Mouse (Mus musculus) heart, embryonic 13.5 days (tissue): ENCODE measurements around the gene Cckar. TPM values are rescaled to one million over a fixed set of nuclear protein-coding genes. Genes with fewer than 3 reads are reported as not detected.
"Not testable (repeated sequence)": the region's sequence is repeated elsewhere in the genome, so short reads cannot be mapped to it uniquely, and the experiment has no call there.

ENCODE experiments used
- ATAC-seq: fragments of 200-750 bp; cut with Nextera tagmentation; 2 replicates; pipeline ENCODE4 v1.8.0; 2017; ENCODE audit warnings: moderate TSS enrichment; ENCODE audit not compliant: insufficient number of reproducible peaks, low FRiP score, low TSS enrichment; ENCODE audit errors: extremely low read depth
- H3K27ac ChIP-seq: fragments of 300-500 bp; sonication (generic); replicated peaks from 2 replicates; pipeline ENCODE4 v1.5.1; 2015; ENCODE audit warnings: moderate library complexity, mild to moderate bottlenecking, inconsistent platforms
- H3K27me3 ChIP-seq: fragments of 300-500 bp; sonication (generic); replicated peaks from 2 replicates; pipeline ENCODE4 v1.6.1; 2015; ENCODE audit warnings: mild to moderate bottlenecking, inconsistent platforms
- H3K36me3 ChIP-seq: fragments of 300-500 bp; sonication (generic); 2 replicates; pipeline ENCODE4 v1.6.1; 2015; ENCODE audit warnings: mild to moderate bottlenecking, inconsistent platforms
- H3K4me1 ChIP-seq: fragments of 300-500 bp; sonication (generic); 2 replicates; pipeline ENCODE4 v1.6.1; 2015; ENCODE audit warnings: inconsistent platforms
- H3K4me2 ChIP-seq: fragments of 300-500 bp; sonication (generic); 2 replicates; pipeline ENCODE4 v1.6.1; 2015; ENCODE audit warnings: inconsistent platforms, mild to moderate bottlenecking, moderate library complexity
- H3K4me3 ChIP-seq: fragments of 300-500 bp; sonication (generic); 2 replicates; pipeline ENCODE4 v1.5.1; 2015; ENCODE audit warnings: moderate library complexity, mild to moderate bottlenecking, inconsistent platforms
- H3K9ac ChIP-seq: fragments of 300-500 bp; sonication (generic); 2 replicates; pipeline ENCODE4 v1.6.1; 2015; ENCODE audit warnings: inconsistent platforms, mild to moderate bottlenecking, moderate library complexity
- H3K9me3 ChIP-seq: fragments of 300-500 bp; sonication (generic); 2 replicates; pipeline ENCODE4 v1.6.1; 2016; ENCODE audit warnings: inconsistent platforms
- WGBS: fragments of 180-500 bp; shearing (Covaris S2); methylation state at CpG from one replicate; pipeline ENCODE4 v1.1.7; 2015; ENCODE audit warnings: mixed read lengths; 5-methylcytosine and 5-hydroxymethylcytosine counted together
- polyA plus RNA-seq: library from polyadenylated mRNA; unstranded; fragments of >200 nt; fragmentation: Nextera tagmentation; extraction: Ambion mirVana; gene quantifications from 2 replicates; pipeline ENCODE4 v1.2.1, GENCODE M21; 2015

Gene Cckar
- polyA plus RNA-seq, 1 experiment from 2014 or later, result 3.3 TPM

DNA sequence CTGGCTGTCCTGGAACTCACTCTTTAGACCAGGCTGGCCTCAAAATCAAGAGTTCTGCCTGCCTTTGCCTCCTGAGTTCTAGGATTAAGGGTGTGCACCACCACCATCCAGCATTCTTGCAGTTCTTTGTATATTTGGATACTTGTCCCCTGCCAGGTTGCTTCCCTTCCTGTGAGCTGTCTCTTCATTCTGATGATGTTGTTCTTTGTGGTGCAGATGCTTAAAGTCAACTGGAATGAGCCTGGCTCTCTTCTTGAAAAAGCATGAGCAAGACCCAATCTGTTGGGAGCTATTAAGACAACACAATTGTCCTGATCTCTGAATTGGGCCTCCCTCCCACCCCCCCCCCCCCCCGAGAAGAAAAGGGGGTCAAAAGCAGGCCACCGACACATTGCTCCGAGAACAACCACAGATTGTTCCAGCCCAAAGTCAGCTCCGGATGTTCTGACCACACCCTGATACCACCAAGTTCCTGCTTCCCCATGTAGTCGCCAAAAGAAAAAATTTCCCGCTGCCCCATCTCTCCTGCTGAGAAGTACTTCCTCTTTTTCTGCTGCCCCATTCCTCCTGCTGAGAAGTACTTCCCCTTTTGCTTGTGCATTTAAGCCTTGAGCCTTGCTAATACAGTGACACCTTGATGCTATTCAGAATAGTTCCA lies 33.9 kb downstream of the Cckar start:
- H3K9ac ChIP-seq, H3K9me3 ChIP-seq, H3K4me2 ChIP-seq, H3K27ac ChIP-seq, H3K36me3 ChIP-seq, ATAC-seq, H3K4me3 ChIP-seq, H3K4me1 ChIP-seq: not testable (repeated sequence)
- 75% methylated on average over 6 of the region's 6 CpGs for WGBS
- peaks cover 13% of the 10 kb centered on the region for H3K27me3 ChIP-seq

DNA sequence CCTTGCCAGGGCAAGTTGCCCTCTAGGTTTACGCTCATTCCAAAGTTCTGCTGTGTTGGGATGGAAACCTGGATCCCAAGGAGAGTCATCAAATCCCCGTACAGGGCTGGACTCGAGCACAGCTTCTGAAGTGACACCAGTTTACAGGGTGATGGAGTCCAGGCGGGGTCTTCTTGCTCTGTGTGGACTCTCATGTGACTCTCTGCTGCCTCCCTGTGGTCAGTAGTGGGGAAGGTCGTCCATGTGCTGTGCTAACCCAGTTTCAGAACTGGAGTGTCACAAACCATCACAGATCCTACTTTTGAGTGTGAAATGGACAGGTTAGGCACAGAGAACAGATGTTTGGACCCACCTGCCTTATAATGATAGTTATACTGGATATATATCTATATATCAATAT lies 35.2 kb downstream of the Cckar start:
- 23% methylated on average over 5 of the region's 5 CpGs for WGBS

GRCm38 (mm10) chr5:53671507-53671906 lies 36.0 kb downstream of the Cckar start:
- no peak overlapping the region for H3K4me3 ChIP-seq
- H3K27ac ChIP-seq, result no peak overlapping the region
- H3K9ac ChIP-seq, result no peak overlapping the region
- H3K36me3 ChIP-seq, result no peaks in the 10 kb centered on the region
- H3K9me3 ChIP-seq, result no peaks in the 10 kb centered on the region
- WGBS, result 40% methylated on average over 4 of the region's 4 CpGs
- peaks cover 4% of the 10 kb centered on the region; the same call in 1 of the 2 replicates for H3K27me3 ChIP-seq
- H3K4me1 ChIP-seq, result peaks cover 8% of the 10 kb centered on the region
- no peak for ATAC-seq
- no peak overlapping the region for H3K4me2 ChIP-seq

More for the DNA sequence above, 35.2 kb downstream of the Cckar start:
- Histone ChIP-seq H3K4me3 (no peak overlapping the region), H3K27ac (no peak overlapping the region), H3K9me3 (no peaks in the 10 kb centered on the region), H3K36me3 (no peaks in the 10 kb centered on the region), H3K4me2 (no peak overlapping the region), H3K9ac (no peak overlapping the region), H3K4me1 (peaks cover 8% of the 10 kb centered on the region), H3K27me3 (peaks cover 6% of the 10 kb centered on the region; the same call in 1 of the 2 replicates)
- no peak for ATAC-seq

GRCm38 (mm10) chr5:53670321-53670938 lies 37.1 kb downstream of the Cckar start:
- WGBS, result 78% methylated on average over 10 of the region's 10 CpGs
- H3K36me3 ChIP-seq, result no peaks in the 10 kb centered on the region
- no peak overlapping the region for H3K27ac ChIP-seq
- H3K4me3 ChIP-seq, result no peak overlapping the region
- peaks cover 8% of the 10 kb centered on the region for H3K4me1 ChIP-seq
- no peak overlapping the region for H3K9ac ChIP-seq
- no peaks in the 10 kb centered on the region for H3K9me3 ChIP-seq
- no peaks in the 10 kb centered on the region for H3K27me3 ChIP-seq
- ATAC-seq, result no peak
- no peak overlapping the region for H3K4me2 ChIP-seq

- Histone ChIP-seq H3K4me1 (peaks cover 8% of the 10 kb centered on the region), H3K4me2 (no peak overlapping the region), H3K36me3 (no peaks in the 10 kb centered on the region), H3K9ac (no peak overlapping the region), H3K27ac (no peak overlapping the region), H3K9me3 (no peaks in the 10 kb centered on the region), H3K4me3 (no peak overlapping the region), H3K27me3 (no peaks in the 10 kb centered on the region)
- no peak for ATAC-seq
- 71% methylated on average over 5 of the region's 5 CpGs for WGBS
Observed at GRCm38 (mm10) chr5:53668021-53668420, 39.5 kb downstream of the Cckar start.

GRCm38 (mm10) chr5:53663665-53664064 lies 43.8 kb downstream of the Cckar start:
- no peak for ATAC-seq
- Histone ChIP-seq H3K4me2 (no peak overlapping the region), H3K4me3 (no peak overlapping the region), H3K27me3 (no peaks in the 10 kb centered on the region), H3K36me3 (no peaks in the 10 kb centered on the region), H3K27ac (no peak overlapping the region), H3K9ac (no peak overlapping the region), H3K9me3 (no peaks in the 10 kb centered on the region), H3K4me1 (peaks cover 8% of the 10 kb centered on the region)

GRCm38 (mm10) chr5:53662413-53662812 lies 45.1 kb downstream of the Cckar start:
- Histone ChIP-seq H3K27ac (no peak overlapping the region), H3K4me2 (no peak overlapping the region), H3K4me3 (no peak overlapping the region), H3K27me3 (no peaks in the 10 kb centered on the region), H3K4me1 (peaks cover 8% of the 10 kb centered on the region), H3K9ac (no peak overlapping the region), H3K36me3 (no peaks in the 10 kb centered on the region), H3K9me3 (no peaks in the 10 kb centered on the region)
- WGBS, result 5% methylated on average over 1 of the region's 1 CpGs
- no peak for ATAC-seq

DNA sequence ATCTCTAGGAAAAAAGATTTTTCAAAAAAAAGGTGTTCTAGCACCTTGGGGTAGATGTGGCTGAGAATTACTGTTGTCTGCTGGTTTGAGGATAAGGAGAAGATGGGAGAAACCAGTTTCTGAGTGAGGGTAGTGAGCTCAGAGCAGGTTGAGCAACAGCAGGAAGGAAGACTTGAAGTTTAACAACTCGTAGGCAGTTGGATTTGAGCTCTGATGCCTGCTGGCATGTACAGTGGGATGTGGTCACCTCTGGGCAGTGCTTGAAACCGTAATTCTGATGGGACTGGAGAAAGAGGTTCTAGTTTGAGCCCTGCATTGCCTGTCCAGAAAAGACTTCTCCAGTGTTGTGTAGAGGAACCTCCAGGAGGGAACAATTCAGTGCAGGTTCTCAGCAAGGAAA lies 46.0 kb downstream of the Cckar start:
- H3K9me3 ChIP-seq, result no peaks in the 10 kb centered on the region
- H3K36me3 ChIP-seq, result peaks cover 4% of the 10 kb centered on the region; the same call in 1 of the 2 replicates
- H3K27me3 ChIP-seq, result no peaks in the 10 kb centered on the region
- H3K4me2 ChIP-seq, result no peak overlapping the region
- WGBS, result 63% methylated on average over 2 of the region's 2 CpGs
- peaks cover 8% of the 10 kb centered on the region for H3K4me1 ChIP-seq
- no peak for ATAC-seq
- H3K9ac ChIP-seq, result no peak overlapping the region
- H3K4me3 ChIP-seq, result no peak overlapping the region
- H3K27ac ChIP-seq, result no peak overlapping the region

DNA sequence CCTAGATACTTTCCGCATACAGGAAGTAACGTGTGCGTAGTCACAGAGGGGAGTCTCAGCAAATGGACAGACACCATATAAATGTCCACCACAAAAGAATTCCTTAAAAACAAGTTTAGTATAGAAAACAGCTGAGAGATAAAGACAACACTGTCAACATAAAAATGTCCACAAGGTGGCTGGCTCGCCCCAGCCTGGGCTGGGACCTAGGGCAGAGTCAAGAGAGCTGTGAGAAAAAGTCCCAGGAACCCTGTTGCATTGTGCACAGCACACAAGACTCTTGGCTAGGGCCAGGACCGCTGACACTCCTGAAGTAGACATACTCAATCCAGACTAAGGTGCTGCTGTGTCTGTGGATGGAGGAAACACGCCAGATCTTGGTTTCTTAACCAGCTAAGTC lies 49.6 kb downstream of the Cckar start:
- Histone ChIP-seq H3K4me3 (no peak overlapping the region), H3K9me3 (no peaks in the 10 kb centered on the region), H3K27ac (no peak overlapping the region), H3K4me2 (no peak overlapping the region), H3K27me3 (no peaks in the 10 kb centered on the region), H3K4me1 (peaks cover 8% of the 10 kb centered on the region), H3K36me3 (peaks cover 12% of the 10 kb centered on the region), H3K9ac (no peak overlapping the region)
- no peak for ATAC-seq
- WGBS, result 84% methylated on average over 6 of the region's 6 CpGs

DNA sequence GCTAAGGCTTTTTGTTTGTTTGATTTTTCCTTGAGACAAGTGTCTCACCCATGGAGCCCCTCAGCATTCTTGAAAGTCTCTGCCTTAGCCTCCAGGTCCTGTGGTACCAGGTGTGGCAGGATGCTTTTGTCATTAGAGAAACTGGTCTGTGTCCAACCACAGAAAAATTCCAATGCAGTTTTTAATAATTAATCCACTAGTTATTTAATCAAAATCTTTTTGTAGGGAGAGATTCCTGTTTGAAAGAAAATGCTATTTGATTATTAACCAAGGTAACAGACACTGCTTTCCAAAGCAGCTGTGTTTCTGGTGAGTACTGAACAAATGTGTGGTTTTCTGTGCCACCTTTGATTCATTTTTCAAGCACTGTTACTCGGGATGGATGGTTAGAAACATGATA lies 50.9 kb downstream of the Cckar start:
- Histone ChIP-seq H3K4me3 (no peak overlapping the region), H3K27ac (no peak overlapping the region), H3K4me1 (peaks cover 2% of the 10 kb centered on the region; the same call in 1 of the 2 replicates), H3K27me3 (no peaks in the 10 kb centered on the region), H3K4me2 (no peak overlapping the region), H3K9ac (no peak overlapping the region), H3K36me3 (peaks cover 24% of the 10 kb centered on the region), H3K9me3 (no peaks in the 10 kb centered on the region)
- WGBS, result 37% methylated on average over 1 of the region's 1 CpGs
- ATAC-seq, result no peak
